Mouse (Mus musculus): ENCODE data around the gene Psmb6. TPM values are rescaled to one million over a fixed set of nuclear protein-coding genes. Genes with fewer than 3 reads are reported as not detected.
"Not testable (repeated sequence)": the region's sequence is repeated elsewhere in the genome, so short reads cannot be mapped to it uniquely, and the experiment has no call there.

The Psmb6 gene
- polyA plus RNA-seq, 1 experiment from 2014 or later: 782 TPM

- no peaks in the 10 kb centered on the region for H3K9me3 ChIP-seq (replicated peaks)
- H3K4me1 ChIP-seq: peaks cover 21% of the 10 kb centered on the region
- WGBS: 11% methylated on average over 19 of the region's 19 CpGs
- H3K9ac ChIP-seq: no peak overlapping the region
- 0 out of 2 replicates have a peak overlapping the region, but pooled peaks have one; percentile 14 for H3K4me3 ChIP-seq (replicated peaks)
- peaks cover 25% of the 10 kb centered on the region for H3K27me3 ChIP-seq
- no peak overlapping the region for H3K27ac ChIP-seq
- peak overlapping the region; percentile 51 for H3K4me2 ChIP-seq
- H3K36me3 ChIP-seq: no peaks in the 10 kb centered on the region
- no peak; the same call in 1 of the 2 replicates for ATAC-seq (replicated peaks; ENCODE audit: low FRiP score)
Measured at GRCm38 (mm10) chr11:70509753-70510564, 15.2 kb upstream of the Psmb6 start.

- 52% methylated on average over 2 of the region's 2 CpGs for WGBS
- Histone ChIP-seq H3K9ac (no peak overlapping the region), H3K4me3 (replicated peaks) (no peak overlapping the region), H3K36me3 (no peaks in the 10 kb centered on the region), H3K9me3 (replicated peaks) (no peaks in the 10 kb centered on the region), H3K27ac (no peak overlapping the region), H3K27me3 (peaks cover 19% of the 10 kb centered on the region), H3K4me1 (peaks cover 20% of the 10 kb centered on the region), H3K4me2 (no peak overlapping the region)
- ATAC-seq (replicated peaks; ENCODE audit: low FRiP score): no peak
Measured at GRCm38 (mm10) chr11:70511242-70511641, 13.9 kb upstream of the Psmb6 start.

- Histone ChIP-seq H3K9ac (no peak overlapping the region), H3K27ac (no peak overlapping the region), H3K4me3 (replicated peaks) (no peak overlapping the region), H3K4me1 (peaks cover 19% of the 10 kb centered on the region), H3K36me3 (no peaks in the 10 kb centered on the region), H3K27me3 (peaks cover 19% of the 10 kb centered on the region), H3K9me3 (replicated peaks) (no peaks in the 10 kb centered on the region), H3K4me2 (no peak overlapping the region)
- WGBS: 88% methylated on average over 7 of the region's 7 CpGs
- no peak for ATAC-seq (replicated peaks; ENCODE audit: low FRiP score)
Measured at GRCm38 (mm10) chr11:70511825-70512224, 13.3 kb upstream of the Psmb6 start.

GRCm38 (mm10) chr11:70512709-70513342, 12.3 kb upstream of the Psmb6 start:
- no peak overlapping the region for H3K9ac ChIP-seq
- no peaks in the 10 kb centered on the region for H3K9me3 ChIP-seq (replicated peaks)
- no peak overlapping the region for H3K27ac ChIP-seq
- no peak overlapping the region for H3K4me2 ChIP-seq
- 76% methylated on average over 7 of the region's 7 CpGs for WGBS
- H3K4me3 ChIP-seq (replicated peaks): no peak overlapping the region
- ATAC-seq (replicated peaks; ENCODE audit: low FRiP score): no peak
- no peaks in the 10 kb centered on the region for H3K36me3 ChIP-seq
- H3K4me1 ChIP-seq: peaks cover 19% of the 10 kb centered on the region
- peaks cover 19% of the 10 kb centered on the region for H3K27me3 ChIP-seq

GRCm38 (mm10) chr11:70513520-70513919, 11.6 kb upstream of the Psmb6 start:
- no peak overlapping the region for H3K27ac ChIP-seq
- H3K27me3 ChIP-seq: peaks cover 16% of the 10 kb centered on the region; the same call in 1 of the 2 replicates
- no peak overlapping the region for H3K9ac ChIP-seq
- WGBS: 63% methylated on average over 11 of the region's 11 CpGs
- no peak overlapping the region for H3K4me2 ChIP-seq
- H3K4me1 ChIP-seq: peaks cover 19% of the 10 kb centered on the region
- H3K9me3 ChIP-seq (replicated peaks): no peaks in the 10 kb centered on the region
- no peak for ATAC-seq (replicated peaks; ENCODE audit: low FRiP score)
- no peak overlapping the region for H3K4me3 ChIP-seq (replicated peaks)
- no peaks in the 10 kb centered on the region for H3K36me3 ChIP-seq

- no peaks in the 10 kb centered on the region for H3K36me3 ChIP-seq
- H3K4me1 ChIP-seq: peaks cover 21% of the 10 kb centered on the region
- ATAC-seq (replicated peaks; ENCODE audit: low FRiP score): no peak
- WGBS: 74% methylated on average over 7 of the region's 7 CpGs
- H3K27me3 ChIP-seq: peaks cover 12% of the 10 kb centered on the region; the same call in 1 of the 2 replicates
- no peak within 1 kb of the TSS for H3K9ac ChIP-seq
- no peak within 1 kb of the TSS for H3K27ac ChIP-seq
- no peaks in the 10 kb centered on the region for H3K9me3 ChIP-seq (replicated peaks)
- H3K4me3 ChIP-seq (replicated peaks): no peak within 1 kb of the TSS
- no peak within 1 kb of the TSS for H3K4me2 ChIP-seq
Measured at GRCm38 (mm10) chr11:70514288-70514687, 10.9 kb upstream of the Psmb6 start, which contains the start of gene Vmo1. Gene Vmo1, minus strand, starts transcription at chr11:70514616.

GRCm38 (mm10) chr11:70516352-70516751, 8.8 kb upstream of the Psmb6 start:
- Histone ChIP-seq H3K36me3 (no peaks in the 10 kb centered on the region), H3K4me2 (no peak overlapping the region), H3K4me3 (replicated peaks) (no peak overlapping the region), H3K27ac (no peak overlapping the region), H3K9ac (no peak overlapping the region), H3K4me1 (peaks cover 23% of the 10 kb centered on the region), H3K9me3 (replicated peaks) (no peaks in the 10 kb centered on the region), H3K27me3 (no peaks in the 10 kb centered on the region)
- ATAC-seq (replicated peaks; ENCODE audit: low FRiP score): no peak
- 29% methylated on average over 2 of the region's 2 CpGs for WGBS

GRCm38 (mm10) chr11:70518436-70518835, 6.7 kb upstream of the Psmb6 start:
- ATAC-seq (replicated peaks; ENCODE audit: low FRiP score): no peak
- Histone ChIP-seq H3K36me3 (no peaks in the 10 kb centered on the region), H3K9me3 (replicated peaks) (no peaks in the 10 kb centered on the region), H3K4me3 (replicated peaks) (no peak overlapping the region), H3K27me3 (no peaks in the 10 kb centered on the region), H3K4me1 (peaks cover 20% of the 10 kb centered on the region), H3K4me2 (no peak overlapping the region), H3K27ac (no peak overlapping the region), H3K9ac (no peak overlapping the region)
- WGBS: 70% methylated on average over 1 of the region's 1 CpGs

GRCm38 (mm10) chr11:70518923-70519322, 6.2 kb upstream of the Psmb6 start, which contains the start of gene Gltpd2:
Gene Gltpd2, plus strand, starts transcription at chr11:70519196.
- peak within 1 kb of the TSS; percentile 65 for H3K4me2 ChIP-seq
- WGBS: 82% methylated on average over 10 of the region's 10 CpGs
- peak within 1 kb of the TSS; percentile 54 for H3K9ac ChIP-seq
- no peaks in the 10 kb centered on the region for H3K9me3 ChIP-seq (replicated peaks)
- H3K27ac ChIP-seq: peak within 1 kb of the TSS; percentile 82
- no peaks in the 10 kb centered on the region for H3K27me3 ChIP-seq
- H3K4me3 ChIP-seq (replicated peaks): peak within 1 kb of the TSS; percentile 44
- ATAC-seq (replicated peaks; ENCODE audit: low FRiP score): no peak
- peaks cover 18% of the 10 kb centered on the region for H3K4me1 ChIP-seq
- no peaks in the 10 kb centered on the region for H3K36me3 ChIP-seq

- Histone ChIP-seq H3K9ac (peak overlapping the region; percentile 54), H3K27ac (peak overlapping the region; percentile 82), H3K4me2 (peak overlapping the region; percentile 65)
Measured at GRCm38 (mm10) chr11:70520178-70520769, 4.9 kb upstream of the Psmb6 start.

GRCm38 (mm10) chr11:70523306-70523989, 1.7 kb upstream of the Psmb6 start:
- not testable (repeated sequence) for H3K9ac ChIP-seq; H3K9me3 ChIP-seq (replicated peaks); H3K4me3 ChIP-seq (replicated peaks); H3K27me3 ChIP-seq; H3K4me2 ChIP-seq; ATAC-seq (replicated peaks; ENCODE audit: low FRiP score); H3K27ac ChIP-seq
- H3K4me1 ChIP-seq: peaks cover 27% of the 10 kb centered on the region
- peaks cover 25% of the 10 kb centered on the region for H3K36me3 ChIP-seq
- 86% methylated on average over 8 of the region's 8 CpGs for WGBS

More at GRCm38 (mm10) chr11:70520178-70520769, 4.9 kb upstream of the Psmb6 start:
- Histone ChIP-seq H3K4me1 (peaks cover 18% of the 10 kb centered on the region), H3K9me3 (replicated peaks) (no peaks in the 10 kb centered on the region), H3K4me3 (replicated peaks) (peak overlapping the region; percentile 44), H3K27me3 (no peaks in the 10 kb centered on the region), H3K36me3 (no peaks in the 10 kb centered on the region)
- peak; percentile 46 for ATAC-seq (replicated peaks; ENCODE audit: low FRiP score)
- 9% methylated on average over 41 of the region's 41 CpGs for WGBS
